Mouse (Mus musculus) megakaryocyte, adult 5-6 weeks (primary cell): Measurements from ENCODE around the gene Zbed6. TPM values are rescaled to one million over a fixed set of nuclear protein-coding genes. Genes with fewer than 3 reads are reported as not detected.
A peak's percentile ranks its signal among the peaks of the same experiment; 100 is the strongest.

Experiments used
- ATAC-seq: 2 replicates; pipeline ENCODE4 v1.8.0; 2016; ENCODE audit warnings: mild to moderate bottlenecking, inconsistent platforms; ENCODE audit not compliant: poor library complexity, severe bottlenecking
- total RNA-seq, 2 experiments: library from RNA; stranded (forward) in 1 of 2; stranded (reverse) in 1 of 2; fragments of 153-499, 151-499 nt in 1 of 2; fragments of 221-1000, 200-1000 nt in 1 of 2; gene quantifications; 2 replicates each; pipeline versions ENCODE4 v1.2.3 to v1.2.4; 2015 to 2017

Zbed6 gene
- total RNA-seq, 2 experiments from 2014 or later: 10.4 to 13.1 TPM

GRCm38 (mm10) chr1:133664203-133664970, 3.7 kb upstream of the Zbed6 start:
- ATAC-seq: no peak

GRCm38 (mm10) chr1:133663427-133663826, 2.7 kb upstream of the Zbed6 start:
- no peak for ATAC-seq

GRCm38 (mm10) chr1:133662941-133663340, 2.3 kb upstream of the Zbed6 start:
- ATAC-seq: no peak

GRCm38 (mm10) chr1:133661203-133661933, 683 bp upstream of the Zbed6 start, which contains the start of gene Gm38394:
Gene Gm38394, minus strand, starts transcription at chr1:133661318.
- peak; percentile 100 for ATAC-seq

- no peak for ATAC-seq
Observed at GRCm38 (mm10) chr1:133658878-133659277, 1.8 kb downstream of the Zbed6 start.

GRCm38 (mm10) chr1:133656811-133657210, 3.9 kb downstream of the Zbed6 start:
- ATAC-seq: no peak

GRCm38 (mm10) chr1:133653033-133653432, 7.7 kb downstream of the Zbed6 start:
- ATAC-seq: no peak

- ATAC-seq: no peak
Observed at GRCm38 (mm10) chr1:133650288-133651055, 10.2 kb downstream of the Zbed6 start.

- no peak for ATAC-seq
Observed at GRCm38 (mm10) chr1:133645652-133646051, 15.0 kb downstream of the Zbed6 start.

- ATAC-seq: no peak
Observed at GRCm38 (mm10) chr1:133641163-133641562, 19.5 kb downstream of the Zbed6 start.

- ATAC-seq: no peak
Observed at GRCm38 (mm10) chr1:133638517-133638916, 22.2 kb downstream of the Zbed6 start.

- no peak for ATAC-seq
Observed at GRCm38 (mm10) chr1:133632168-133632567, 28.5 kb downstream of the Zbed6 start.

GRCm38 (mm10) chr1:133625052-133625451, 35.6 kb downstream of the Zbed6 start:
- no peak for ATAC-seq

- ATAC-seq: no peak
Observed at GRCm38 (mm10) chr1:133618311-133618710, 42.4 kb downstream of the Zbed6 start.

- no peak for ATAC-seq
Observed at GRCm38 (mm10) chr1:133617908-133618307, 42.8 kb downstream of the Zbed6 start.

- peak; percentile 31 for ATAC-seq
Observed at GRCm38 (mm10) chr1:133613817-133614216, 46.9 kb downstream of the Zbed6 start.

GRCm38 (mm10) chr1:133611436-133611835, 49.2 kb downstream of the Zbed6 start:
- ATAC-seq: no peak

GRCm38 (mm10) chr1:133610601-133611000, 50.1 kb downstream of the Zbed6 start:
- ATAC-seq: no peak

- peak; percentile 96 for ATAC-seq
Observed at GRCm38 (mm10) chr1:133609771-133610502, 50.7 kb downstream of the Zbed6 start, which contains the start of gene Snrpe. Gene Snrpe, minus strand, starts transcription at chr1:133610291.
